Mouse (Mus musculus): Measurements from ENCODE around the gene Stx4a.
A peak's percentile ranks its signal among the peaks of the same experiment; 100 is the strongest.
"Not testable (repeated sequence)": the region's sequence is repeated elsewhere in the genome, so short reads cannot be mapped to it uniquely, and the experiment has no call there.

The Stx4a gene

GRCm38 (mm10) chr7:127824176-127824871 is at the start of gene Stx4a, which contains the start of gene Stx1b:
Gene Stx4a, plus strand, starts transcription at chr7:127824294.
Gene Stx1b, minus strand, starts transcription at chr7:127824549.
- DNase-seq: peak; percentile 35

DNA sequence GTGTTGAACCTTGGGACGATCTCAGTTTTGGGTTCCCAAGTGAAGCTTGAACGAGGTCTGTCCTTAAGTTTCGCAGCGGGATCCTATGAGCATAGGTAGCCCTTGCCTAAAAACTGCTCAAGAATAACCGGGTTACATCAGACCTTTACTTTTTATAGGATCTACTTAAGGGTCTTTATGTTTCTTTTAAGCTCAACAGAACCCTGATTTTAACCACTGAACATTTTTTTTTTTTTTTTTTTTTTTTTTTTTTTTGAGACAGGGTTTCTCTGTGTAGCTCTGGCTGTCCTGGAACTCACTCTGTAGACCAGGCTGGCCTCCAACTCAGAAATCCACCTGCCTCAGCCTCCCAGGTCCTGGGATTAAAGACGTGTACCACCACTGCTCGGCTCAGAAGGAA is 48.3 kb upstream of the Stx4a start:
- DNase-seq: not testable (repeated sequence)

- peak; percentile 92 for DNase-seq
These were observed 47.7 kb upstream of the Stx4a start, which contains the start of gene Setd1a for GRCm38 (mm10) chr7:127776426-127776825. Gene Setd1a, plus strand, starts transcription at chr7:127776670.

DNA sequence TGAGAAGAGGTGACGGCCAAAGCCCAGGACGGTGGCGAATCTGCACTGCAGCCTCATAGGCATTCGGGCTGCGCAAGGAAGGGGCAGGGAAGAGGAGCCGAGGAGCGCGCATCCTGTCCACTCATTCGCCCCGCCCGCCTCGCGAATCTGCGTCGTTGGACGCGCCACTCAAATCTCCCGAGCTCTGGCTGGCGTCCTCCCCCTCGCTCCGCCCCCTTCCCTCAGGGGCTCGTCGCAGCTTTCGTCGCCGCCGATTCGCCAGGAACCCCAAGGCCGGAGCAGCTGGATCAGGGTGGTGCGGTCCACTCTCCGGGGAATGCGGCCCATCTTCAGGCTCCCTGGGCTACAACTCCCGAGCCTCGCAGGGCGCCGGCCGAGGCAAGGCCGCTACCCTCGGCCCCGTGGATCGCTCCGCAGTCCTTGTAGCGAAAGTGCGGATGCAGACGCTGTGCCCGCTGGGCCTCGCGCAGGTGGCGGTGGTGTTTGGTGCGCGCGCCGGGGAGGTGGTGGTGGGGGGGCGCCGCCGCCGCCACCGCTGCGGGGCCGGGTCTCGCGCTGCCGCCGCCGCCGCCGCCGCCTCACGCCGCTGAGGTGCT is 47.1 kb upstream of the Stx4a start:
- DNase-seq: peak; percentile 98

DNA sequence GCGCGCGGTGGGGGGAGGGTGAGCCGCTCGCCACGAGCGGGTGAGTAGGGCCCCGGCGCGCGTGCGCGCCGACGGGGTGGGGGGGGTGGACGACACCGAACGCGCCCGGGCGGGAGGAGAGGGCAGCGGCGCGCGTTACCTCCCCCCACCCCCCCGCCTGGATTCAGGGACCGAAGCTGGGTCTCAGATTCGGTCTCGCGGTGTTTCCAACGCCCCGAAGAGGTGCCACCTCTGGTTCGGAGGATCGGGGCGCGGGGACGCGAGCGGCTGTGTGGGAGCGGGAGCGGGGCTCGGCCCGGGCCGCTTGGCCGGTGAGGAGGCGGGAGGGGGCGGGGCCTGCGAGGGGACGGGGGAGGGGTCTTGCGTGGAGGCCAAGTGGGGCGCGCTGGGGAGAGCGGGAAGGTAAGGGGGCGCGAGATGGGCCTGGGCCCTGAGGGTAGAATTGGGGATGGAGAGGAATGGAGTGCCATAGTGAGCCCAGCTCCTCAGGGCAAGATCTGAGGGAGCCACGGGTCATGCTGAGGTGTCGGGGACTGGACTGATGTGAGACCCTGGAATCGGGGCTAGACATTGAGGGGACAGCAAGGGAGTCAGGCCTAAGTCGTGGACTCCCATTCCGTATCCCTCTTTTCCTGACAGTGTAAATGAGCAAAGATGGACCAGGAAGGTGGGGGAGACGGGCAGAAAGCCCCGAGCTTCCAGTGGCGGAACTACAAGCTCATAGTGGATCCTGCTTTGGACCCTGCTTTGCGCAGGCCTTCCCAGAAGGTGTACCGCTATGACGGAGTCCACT is 46.4 kb upstream of the Stx4a start:
- DNase-seq: peak; percentile 76

DNA sequence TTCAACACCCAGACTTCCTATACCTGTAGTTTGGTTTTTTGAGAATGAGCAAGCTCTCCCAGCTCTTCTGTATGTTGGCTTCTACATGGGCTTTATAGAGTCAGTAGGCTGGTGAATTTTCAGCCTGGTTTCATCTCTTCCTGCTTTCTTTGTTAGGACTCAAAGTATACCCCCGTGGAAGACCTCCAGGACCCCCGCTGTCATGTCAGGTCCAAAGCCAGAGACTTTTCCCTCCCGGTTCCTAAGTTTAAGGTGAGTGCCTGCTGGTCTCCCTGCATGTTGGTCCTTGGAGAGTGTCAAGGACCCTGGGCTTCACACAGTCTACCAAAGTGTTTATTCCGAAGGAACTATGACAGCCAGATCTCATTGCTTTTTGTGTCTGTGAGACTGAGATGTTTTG is 45.7 kb upstream of the Stx4a start:
- DNase-seq: no peak

DNA sequence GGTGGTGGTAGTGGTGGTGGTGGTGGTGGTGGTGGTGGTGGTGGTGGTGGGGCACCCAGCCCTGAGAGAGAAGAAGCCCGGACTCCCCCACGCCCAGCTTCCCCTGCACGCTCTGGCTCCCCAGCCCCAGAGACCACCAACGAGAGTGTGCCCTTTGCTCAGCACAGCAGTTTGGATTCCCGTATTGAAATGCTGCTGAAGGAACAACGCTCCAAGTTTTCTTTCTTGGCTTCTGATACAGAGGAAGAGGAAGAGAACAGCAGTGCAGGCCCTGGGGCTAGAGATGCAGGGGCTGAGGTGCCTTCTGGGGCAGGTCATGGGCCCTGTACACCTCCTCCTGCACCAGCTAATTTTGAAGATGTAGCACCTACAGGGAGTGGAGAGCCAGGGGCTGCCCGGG is 38.8 kb upstream of the Stx4a start, which contains the start of gene Gm49388:
TSS of gene Gm49388 (plus strand) at position 301 of the 400 bp plus-strand sequence.
- DNase-seq: no peak

DNA sequence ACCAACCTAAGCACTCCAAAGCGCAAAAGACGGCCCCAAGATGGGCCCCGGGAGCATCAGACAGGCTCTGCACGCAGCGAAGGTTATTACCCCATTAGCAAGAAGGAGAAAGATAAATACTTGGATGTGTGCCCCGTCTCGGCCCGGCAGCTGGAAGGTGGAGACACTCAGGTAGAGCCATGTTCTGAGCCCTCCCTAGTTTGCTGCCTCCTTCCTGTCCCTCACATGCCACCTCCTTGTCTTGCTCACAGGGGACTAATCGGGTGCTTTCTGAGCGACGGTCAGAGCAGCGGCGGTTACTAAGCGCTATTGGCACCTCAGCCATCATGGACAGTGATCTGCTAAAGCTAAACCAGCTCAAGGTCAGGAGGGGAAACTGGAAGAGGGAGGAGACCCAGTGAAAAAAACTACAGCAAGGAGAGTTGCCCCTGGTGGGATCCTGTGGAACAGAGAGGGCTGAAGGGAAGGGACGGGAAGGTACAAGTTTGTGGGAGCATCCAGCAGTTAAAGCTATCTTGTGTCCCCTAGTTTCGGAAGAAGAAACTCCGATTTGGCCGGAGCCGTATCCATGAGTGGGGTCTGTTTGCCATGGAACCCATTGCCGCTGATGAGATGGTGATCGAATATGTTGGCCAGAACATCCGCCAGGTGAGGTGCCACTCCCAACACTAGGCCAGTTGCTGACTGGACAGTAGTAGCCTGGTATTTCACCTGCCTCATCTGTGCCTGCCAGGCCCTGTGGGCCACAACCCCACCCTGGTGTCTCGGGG is 26.8 kb upstream of the Stx4a start:
- no peak for DNase-seq

GRCm38 (mm10) chr7:127798591-127798990 is 25.5 kb upstream of the Stx4a start:
- no peak for DNase-seq

DNA sequence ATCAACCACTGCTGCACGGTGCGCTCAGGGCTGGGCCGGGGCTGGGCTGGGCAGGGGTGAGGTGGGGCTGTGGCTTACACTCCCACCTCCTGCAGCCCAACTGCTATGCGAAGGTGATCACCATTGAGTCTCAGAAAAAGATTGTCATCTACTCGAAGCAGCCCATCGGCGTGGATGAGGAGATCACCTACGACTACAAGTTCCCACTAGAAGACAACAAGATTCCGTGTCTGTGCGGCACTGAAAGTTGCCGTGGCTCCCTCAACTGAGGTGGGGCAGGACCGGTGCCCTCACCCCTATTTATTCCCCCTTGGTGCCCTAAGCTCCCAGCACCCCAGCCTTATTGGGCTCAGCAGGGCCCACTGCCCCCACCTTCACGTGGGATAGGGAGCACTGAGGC is 24.9 kb upstream of the Stx4a start:
- no peak for DNase-seq

GRCm38 (mm10) chr7:127799738-127800137 is 24.4 kb upstream of the Stx4a start:
- DNase-seq: no peak

DNA sequence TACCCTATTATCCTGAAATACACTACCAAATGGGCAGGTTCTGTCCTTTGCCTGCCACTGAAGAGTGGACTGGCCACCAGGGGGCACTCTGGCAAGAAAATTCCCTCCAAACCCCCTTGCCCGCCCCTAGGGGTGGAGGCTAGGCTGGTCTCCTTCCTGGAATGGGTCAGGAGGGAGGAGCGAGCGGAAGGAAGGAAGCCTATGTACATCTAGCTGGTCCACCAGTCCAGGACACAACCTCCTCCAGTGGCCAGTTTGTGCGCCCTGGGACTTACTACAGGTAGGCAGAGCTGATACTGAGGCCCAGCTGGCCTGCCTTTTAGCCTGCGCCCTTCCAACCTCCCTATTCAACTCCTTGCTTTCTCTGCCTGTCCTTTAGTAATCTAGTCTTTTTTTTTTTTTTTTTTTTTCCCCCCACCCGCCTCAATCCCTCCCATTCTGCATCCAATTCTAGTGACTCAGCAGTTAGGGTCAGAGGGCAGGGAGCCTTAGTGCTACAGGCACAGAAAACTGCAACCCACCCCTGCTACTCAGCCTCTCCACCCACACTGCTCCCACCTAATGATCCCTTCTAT is 23.6 kb upstream of the Stx4a start, which contains the start of gene Hsd3b7:
TSS of gene Hsd3b7 (plus strand) at position 170 of the 575 bp plus-strand sequence.
- DNase-seq: peak; percentile 94

- peak; percentile 21 for DNase-seq
These were observed 23.0 kb upstream of the Stx4a start for GRCm38 (mm10) chr7:127801010-127801621.

DNA sequence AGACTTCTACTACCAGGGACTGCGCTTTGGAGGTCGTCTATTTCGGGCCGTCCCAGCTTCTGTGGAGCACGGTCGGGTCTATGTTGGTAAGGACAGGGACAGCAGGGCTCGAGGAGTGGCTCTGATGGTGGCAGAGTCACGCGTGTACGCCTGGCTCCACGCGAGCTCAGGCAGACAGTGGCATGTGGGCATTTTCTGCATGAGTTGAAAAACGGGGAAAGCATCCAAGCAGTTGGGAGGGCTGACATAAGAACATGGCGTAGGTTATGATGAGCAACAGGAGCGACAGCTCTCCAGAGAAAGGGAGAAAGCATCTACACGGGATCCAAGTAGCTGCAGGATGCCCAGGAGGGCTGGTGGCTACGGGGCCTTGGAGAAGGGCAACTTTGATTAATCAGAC is 21.8 kb upstream of the Stx4a start:
- DNase-seq: no peak

- DNase-seq: no peak
These were observed 15.3 kb upstream of the Stx4a start for GRCm38 (mm10) chr7:127808821-127809220.

- no peak for DNase-seq
These were observed 14.2 kb upstream of the Stx4a start for GRCm38 (mm10) chr7:127809846-127810245.

DNA sequence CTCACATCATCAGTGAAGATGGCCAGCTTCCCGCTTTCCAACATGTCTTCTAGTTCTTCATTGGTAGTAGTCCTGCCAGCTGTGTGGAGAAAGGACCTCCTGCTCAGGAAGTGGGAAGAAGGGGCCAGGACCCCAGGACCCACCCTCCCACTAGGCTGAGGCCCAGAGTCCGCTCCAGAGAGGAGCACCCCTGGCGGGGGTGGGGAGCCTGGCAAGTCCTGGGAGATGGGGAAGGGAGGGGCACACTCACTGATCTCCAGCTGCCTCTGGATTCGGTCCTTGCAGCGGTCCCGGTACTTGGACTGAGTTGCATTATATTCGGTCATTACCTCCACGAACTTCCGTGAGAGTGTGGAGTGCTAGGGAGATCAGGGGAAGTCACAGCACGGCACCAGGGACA is 13.4 kb upstream of the Stx4a start:
- no peak for DNase-seq

GRCm38 (mm10) chr7:127811240-127811639 is 12.9 kb upstream of the Stx4a start:
- DNase-seq: no peak

DNA sequence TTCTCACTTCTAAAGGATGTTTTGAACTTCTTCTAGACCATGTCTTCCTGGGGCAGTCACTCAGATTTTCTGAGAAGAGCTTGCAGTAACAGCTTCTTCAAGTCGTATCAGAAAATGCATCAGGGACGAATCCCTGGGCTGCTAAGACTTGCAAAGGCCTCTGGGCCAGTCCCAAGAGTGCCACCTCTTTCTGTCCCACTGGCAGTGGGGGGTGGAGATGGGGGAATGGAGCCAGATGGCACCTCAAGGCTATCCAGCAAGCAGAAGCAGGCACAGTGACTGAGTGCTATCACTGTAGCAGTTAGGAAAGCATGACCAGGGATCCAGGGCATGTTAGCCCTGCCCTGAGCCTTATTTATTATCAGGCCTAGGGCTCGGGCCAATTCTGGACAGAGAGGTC is 11.8 kb upstream of the Stx4a start:
- no peak for DNase-seq

DNA sequence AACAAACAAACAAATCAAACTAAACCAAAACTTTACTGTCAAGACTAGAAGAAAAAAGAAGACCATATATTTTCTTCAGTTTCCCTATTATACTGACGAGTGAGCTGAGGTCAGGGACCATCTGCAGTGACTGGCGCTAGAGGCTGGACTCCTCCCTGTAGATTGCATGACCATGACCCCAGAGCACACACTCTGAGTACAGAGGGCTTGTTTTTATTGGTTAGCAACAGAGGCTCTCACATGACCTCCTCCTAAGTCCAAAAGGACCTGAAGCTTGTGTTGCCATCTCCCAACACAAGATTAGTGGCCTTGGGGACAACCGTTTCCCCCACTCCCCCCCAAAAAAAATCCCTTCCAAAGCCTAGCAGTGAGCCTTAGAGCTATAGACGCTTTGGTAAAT is 10.3 kb upstream of the Stx4a start:
- peak; percentile 26 for DNase-seq

- DNase-seq: peak; percentile 65
These were observed 9.7 kb upstream of the Stx4a start for GRCm38 (mm10) chr7:127814241-127814921.
